Mouse (Mus musculus) gastrocnemius, adult 2 months (tissue): ENCODE data around the gene Zp3. TPM values are rescaled to one million over a fixed set of nuclear protein-coding genes. Genes with fewer than 3 reads are reported as not detected.

ENCODE experiments used
- DNase-seq: peaks from one replicate; pipeline ENCODE4 v3.0.0; 2022
- H3K27ac ChIP-seq: fragments of 200-600 bp; 2 replicates; pipeline ENCODE4 v1.8.1; 2022; ENCODE audit warnings: mild to moderate bottlenecking
- H3K4me3 ChIP-seq: fragments of 200-600 bp; 2 replicates; pipeline ENCODE4 v1.8.1; 2022; ENCODE audit warnings: mild to moderate bottlenecking, moderate library complexity
- CTCF ChIP-seq: fragments of 200-600 bp; IDR thresholded peaks from 2 replicates; pipeline ENCODE4 v1.8.1; 2022; ENCODE audit warnings: antibody characterized with exemption, mild to moderate bottlenecking, moderate library complexity
- intact Hi-C: fragments of 180-260 bp; cut with DNase I; formaldehyde crosslinking; loops from one replicate; pipeline ENCODE4 v1.15.1; 2025
- long read RNA-seq, 2 experiments: library from polyadenylated mRNA; stranded (forward); transcript quantifications; one replicate each; pipeline ENCODE4 v2.0.0; 2021
- total RNA-seq, 2 experiments: library from RNA; stranded (reverse); gene quantifications; 2 replicates each; pipeline ENCODE4 v1.2.3; 2021

The Zp3 gene
- not detected for total RNA-seq
- long read RNA-seq, experiment 1 = 0 reads
- long read RNA-seq, experiment 2 = 0 reads

DNA sequence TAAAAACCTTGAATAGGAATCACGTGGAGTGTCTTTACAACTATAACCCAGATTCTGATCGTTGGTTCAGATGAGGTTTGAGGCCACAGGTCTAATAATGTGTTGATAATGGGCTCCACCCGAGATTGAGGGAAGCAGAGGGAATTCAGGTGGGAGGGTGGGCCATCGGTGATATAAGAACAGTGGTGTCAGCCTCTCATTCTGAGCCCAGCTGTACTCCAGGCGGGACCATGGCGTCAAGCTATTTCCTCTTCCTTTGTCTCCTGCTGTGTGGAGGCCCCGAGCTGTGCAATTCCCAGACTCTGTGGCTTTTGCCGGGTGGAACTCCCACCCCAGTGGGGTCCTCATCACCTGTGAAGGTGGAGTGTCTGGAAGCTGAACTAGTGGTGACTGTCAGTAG, at the start of gene Zp3:
Zp3 (plus strand) TSS at position 196 of the 400 bp plus-strand sequence.
- Histone ChIP-seq H3K4me3 (no peak within 1 kb of the TSS), H3K27ac (no peak within 1 kb of the TSS)
- no peak for DNase-seq
- intact Hi-C loops = loop anchor here (5.0 kb wide), 1 partner anchor 47 kb away; no protein-coding TSS in a partner anchor
- no peak for TF ChIP-seq CTCF

DNA sequence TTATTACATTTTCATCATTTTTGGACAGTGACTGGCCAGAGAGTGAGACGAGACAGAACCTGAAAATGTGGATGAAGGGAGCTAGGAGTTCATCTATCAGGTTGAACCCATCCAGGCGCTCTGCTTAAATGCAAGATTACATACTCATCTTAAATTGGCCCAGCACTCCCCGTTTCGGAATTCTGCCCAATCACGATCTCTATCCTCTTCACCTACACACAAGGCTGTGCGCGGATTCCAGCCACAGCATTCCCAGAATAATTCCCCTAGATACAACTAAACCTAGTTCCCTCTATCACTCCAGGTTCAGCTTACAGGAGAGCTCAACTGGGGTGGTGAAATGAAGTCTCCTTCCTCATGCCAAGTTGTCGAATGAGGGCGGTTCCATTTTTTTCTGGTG, 48.4 kb upstream of the Zp3 start:
- peak overlapping the region; percentile 99; the same call in 1 of the 2 replicates for H3K27ac ChIP-seq
- no peak for DNase-seq
- no peak for TF ChIP-seq CTCF
- intact Hi-C loops = no loop called here
- peak overlapping the region; percentile 9 for H3K4me3 ChIP-seq

DNA sequence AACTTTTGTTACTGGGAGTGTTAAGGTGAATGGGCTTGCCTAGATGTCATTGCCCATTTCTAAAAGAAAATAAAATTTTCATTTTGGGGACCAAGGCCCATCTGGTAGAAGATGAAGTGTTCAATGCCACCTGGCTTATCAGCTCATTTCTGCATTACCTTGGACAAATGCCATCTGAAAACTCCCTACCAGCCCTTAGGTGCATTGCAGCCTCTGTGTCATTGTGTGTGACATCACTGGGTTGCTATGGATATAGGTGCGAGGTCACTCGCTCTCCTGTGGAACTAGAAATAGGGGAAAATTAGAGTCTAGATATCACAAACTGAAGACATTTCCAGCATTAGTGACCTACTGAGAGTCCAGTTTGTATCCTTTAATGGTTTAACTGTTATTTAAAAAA, 47.5 kb upstream of the Zp3 start:
- intact Hi-C loops = loop anchor here (2.0 kb wide), 1 partner anchor 16 kb away; no protein-coding TSS in a partner anchor
- no peak for DNase-seq
- H3K4me3 ChIP-seq = peak overlapping the region; percentile 99

DNA sequence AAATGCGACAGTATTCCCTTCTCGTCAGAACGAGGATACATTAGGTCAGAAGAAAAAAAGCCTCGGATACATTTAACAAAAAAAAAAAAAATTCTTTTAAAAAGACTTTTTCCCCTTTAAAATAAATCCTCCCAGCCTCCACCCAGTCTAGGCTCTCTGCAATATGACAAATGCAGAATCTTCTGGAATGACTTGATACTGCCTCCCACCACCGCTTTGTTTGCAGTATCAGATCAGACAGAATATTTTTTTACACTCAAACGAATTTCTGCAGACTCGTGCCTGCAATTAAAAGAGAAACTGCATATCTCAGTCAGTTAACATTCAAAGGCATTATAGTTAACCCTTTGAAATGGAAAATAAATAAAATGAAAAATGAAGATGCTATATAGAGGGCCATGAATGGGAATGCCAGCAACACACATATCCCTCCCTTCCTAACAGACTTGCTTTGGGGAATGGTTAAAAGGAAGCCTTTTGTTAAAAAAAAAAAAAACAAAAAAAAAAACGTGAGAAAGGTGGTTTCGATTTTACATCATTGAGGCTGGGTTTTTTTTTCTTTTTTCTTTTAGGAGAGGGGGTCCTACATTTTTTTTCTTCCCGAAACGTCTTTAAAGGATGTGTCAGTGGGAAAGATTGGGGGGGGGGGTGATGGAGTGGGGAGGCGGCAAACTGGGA, 46.5 kb upstream of the Zp3 start:
- peak overlapping the region; percentile 99 for H3K4me3 ChIP-seq
- intact Hi-C loops = loop anchor here (2.0 kb wide), 1 partner anchor 17 kb away; no protein-coding TSS in a partner anchor
- peak overlapping the region; percentile 99 for H3K27ac ChIP-seq

More for the DNA sequence above, 47.5 kb upstream of the Zp3 start:
- no peak for TF ChIP-seq CTCF
- H3K27ac ChIP-seq = peak overlapping the region; percentile 99; the same call in 1 of the 2 replicates

DNA sequence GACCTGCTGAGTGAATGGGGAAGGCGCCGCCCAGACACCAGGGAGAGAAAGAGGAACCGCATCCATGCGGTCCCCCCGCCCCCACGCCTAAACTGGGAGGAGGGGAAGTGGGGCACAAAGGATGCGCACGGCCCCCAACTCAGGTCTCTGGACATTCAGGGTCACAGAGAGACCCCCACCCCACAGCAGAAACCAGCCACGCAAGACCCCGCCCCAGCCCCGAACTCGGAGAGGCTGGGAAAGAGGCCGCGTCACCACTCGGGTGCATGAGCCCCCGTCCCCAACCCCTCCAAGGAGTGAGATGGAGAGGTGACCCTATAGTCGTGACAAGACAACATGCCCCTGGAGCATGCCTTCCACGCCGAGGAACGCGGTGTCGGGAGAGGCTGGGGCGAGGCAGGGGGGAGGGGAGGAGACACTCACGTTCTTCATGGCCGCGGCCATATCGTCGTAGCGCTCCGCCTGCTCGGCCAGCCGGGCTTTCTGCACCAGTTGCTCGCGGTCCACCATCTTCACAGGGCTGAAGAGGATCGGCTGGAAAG, 45.9 kb upstream of the Zp3 start:
- Histone ChIP-seq H3K4me3 (peak overlapping the region; percentile 99), H3K27ac (peak overlapping the region; percentile 99)
- DNase-seq = peak; percentile 72
- TF ChIP-seq CTCF = no peak
- intact Hi-C loops = loop anchor here (2.0 kb wide), 2 partner anchors 17 to 29 kb away; no protein-coding TSS in a partner anchor

More for the DNA sequence above, 46.5 kb upstream of the Zp3 start:
- DNase-seq = no peak
- TF ChIP-seq CTCF = no peak

DNA sequence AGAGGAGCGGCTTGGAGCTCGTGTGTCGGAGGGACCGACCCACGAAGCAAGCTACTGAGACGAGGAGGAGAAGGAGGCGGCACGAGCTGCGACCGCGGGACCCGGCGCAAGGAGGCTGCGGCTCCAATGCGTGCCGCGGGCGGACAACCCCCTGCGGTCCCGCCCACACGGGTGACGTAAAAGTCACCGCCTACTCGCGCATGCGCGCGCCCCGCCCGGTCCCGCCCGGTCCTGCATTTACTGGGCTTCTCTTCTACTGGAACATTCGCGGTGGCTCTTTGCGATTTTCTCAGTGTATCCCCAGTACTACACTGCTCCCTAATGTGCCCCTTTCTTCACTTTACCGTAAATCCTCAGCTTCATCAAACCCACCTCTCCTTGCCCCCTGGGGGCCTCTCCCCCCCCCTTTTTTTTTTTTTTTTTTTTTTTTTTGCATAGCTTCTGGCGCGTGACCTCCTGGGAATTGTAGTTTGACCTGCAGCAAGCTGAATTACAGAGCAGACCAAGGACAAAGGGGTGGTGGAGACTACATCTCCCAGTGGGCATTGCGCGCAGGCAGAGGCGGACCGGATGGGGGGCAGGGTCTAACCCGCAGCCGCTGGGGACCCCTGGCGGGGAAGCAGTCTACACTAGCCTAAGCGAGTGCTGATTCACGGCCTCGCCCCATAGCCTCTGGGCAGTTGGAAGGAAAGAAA, 45.3 kb upstream of the Zp3 start, which contains the start of gene Ywhag:
Ywhag (minus strand) TSS at position 136 of the 695 bp plus-strand sequence.
- intact Hi-C loops = loop anchor here (1.0 to 2.0 kb wide), 2 partner anchors 28 to 30 kb away; no protein-coding TSS in a partner anchor
- Histone ChIP-seq H3K27ac (peak within 1 kb of the TSS; percentile 99), H3K4me3 (peak within 1 kb of the TSS; percentile 99)
- peak; percentile 99 for DNase-seq
- peak; percentile 86 for TF ChIP-seq CTCF

DNA sequence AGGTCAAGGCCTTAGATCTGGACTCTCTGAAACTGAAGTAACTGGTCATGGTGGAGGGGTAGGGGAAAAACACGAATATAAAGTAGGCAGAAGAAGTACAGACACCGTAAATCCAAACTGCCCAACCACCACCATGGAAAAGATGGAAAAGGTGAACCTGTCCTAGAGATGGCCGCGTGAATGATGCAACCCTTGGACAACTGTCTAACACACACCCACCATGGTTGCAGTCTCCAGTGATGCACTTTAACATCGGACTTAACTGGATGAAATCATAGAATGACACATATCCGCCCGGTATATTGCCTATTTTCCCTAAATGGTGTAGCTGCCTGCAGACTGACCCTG, 44.7 kb upstream of the Zp3 start:
- DNase-seq = no peak
- TF ChIP-seq CTCF = no peak
- intact Hi-C loops = loop anchor here (1.0 to 2.0 kb wide), 2 partner anchors 28 to 31 kb away; no protein-coding TSS in a partner anchor
- Histone ChIP-seq H3K4me3 (peak overlapping the region; percentile 99), H3K27ac (peak overlapping the region; percentile 99)

DNA sequence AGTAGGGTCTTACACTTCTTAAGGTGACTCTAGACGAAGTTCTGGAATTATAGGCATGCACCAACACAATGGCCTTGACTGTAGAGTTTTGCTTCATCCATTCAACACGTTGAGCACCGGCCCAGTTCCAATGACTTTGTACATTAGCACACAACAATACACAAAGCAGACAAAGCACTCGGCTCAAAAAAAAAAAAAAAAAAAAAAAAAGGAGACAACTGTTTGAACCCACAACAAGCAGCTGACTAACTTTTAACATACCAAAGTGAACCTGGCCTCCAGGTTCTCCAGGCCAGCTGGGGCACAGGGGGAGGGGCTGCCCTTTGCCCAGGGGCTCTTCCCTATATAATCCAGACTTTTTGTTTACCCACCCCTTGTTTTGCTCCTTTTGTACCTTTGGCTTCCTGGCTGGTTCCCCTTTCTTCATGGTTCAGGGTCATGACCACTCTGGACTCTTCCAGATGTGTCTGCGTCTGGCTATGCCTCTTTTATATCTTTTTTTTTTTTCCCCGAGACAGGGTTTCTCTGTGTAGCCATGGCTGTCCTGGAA, 44.2 kb upstream of the Zp3 start:
- peak overlapping the region; percentile 99 for H3K27ac ChIP-seq
- no peak for DNase-seq
- no peak for TF ChIP-seq CTCF
- intact Hi-C loops = loop anchor here (1.0 to 2.0 kb wide), 2 partner anchors 27 to 31 kb away; no protein-coding TSS in a partner anchor
- no peak overlapping the region; the same call in 1 of the 2 replicates for H3K4me3 ChIP-seq

DNA sequence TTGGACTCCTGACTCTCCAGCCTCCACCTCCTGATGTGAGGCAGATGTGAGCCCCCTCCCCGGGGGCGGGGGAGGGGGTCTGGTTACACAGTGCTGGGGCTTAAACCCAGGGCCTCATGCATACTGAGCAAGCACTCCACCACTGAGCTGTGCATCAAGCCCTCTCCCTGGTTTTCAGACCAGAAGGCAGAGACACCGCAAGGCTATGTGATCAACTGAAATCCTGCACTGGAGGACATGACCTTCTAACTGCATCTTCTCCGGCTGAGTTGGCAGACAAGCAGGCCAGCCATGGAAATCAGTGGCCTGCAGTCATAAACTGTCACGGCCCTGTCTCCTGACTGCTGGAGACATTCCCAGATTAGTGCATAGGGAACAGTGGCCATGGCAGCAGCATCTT, 39.3 kb upstream of the Zp3 start:
- intact Hi-C loops = no loop called here
- Histone ChIP-seq H3K27ac (peak overlapping the region; percentile 75), H3K4me3 (no peak overlapping the region)
- TF ChIP-seq CTCF = no peak
- DNase-seq = no peak

DNA sequence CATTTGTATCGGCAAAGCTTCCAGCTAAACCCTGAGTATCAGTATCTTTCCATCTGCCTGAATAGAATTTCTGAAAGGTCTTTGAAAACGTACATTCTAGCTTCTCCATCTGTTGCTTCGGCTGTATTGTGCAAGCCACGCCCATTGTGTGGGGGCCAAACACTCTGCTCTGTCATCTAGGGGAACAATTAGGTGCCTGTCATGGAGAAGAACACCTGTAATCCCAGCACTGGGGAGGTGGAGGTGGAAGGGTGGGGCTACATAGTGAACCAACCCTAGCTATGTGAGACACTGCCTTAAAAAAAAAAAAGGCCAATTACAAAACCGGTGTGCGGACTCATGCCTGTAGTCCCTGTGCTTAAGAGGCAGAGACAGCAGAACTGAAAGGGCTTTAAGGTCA, 37.2 kb upstream of the Zp3 start:
- intact Hi-C loops = no loop called here
- TF ChIP-seq CTCF = no peak
- no peak overlapping the region for H3K4me3 ChIP-seq
- H3K27ac ChIP-seq = no peak overlapping the region
- DNase-seq = no peak

DNA sequence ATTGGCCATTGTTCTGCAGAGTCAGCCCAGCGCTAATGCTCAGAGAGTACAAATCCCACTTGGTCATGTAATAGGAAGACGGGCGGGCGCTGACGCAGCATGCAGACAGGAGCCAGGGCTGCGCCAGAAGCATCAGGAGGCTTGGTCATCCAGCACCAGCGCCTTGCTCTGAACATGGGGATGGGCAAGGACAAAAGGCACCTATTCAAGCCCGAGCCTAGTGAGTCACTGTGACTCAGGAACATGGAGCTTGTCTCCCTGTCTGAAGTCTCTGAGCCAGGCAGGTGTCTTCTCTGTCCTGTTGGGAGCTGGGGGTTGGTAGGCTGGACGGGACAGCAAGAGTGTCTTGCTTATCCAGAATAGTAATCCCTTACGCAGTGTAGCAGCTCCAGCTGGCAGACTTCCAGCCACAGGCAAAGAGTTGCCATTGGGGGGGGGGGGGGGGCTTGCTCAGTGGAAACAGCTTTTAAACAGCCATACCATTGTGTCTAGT, 33.9 kb upstream of the Zp3 start:
- DNase-seq = peak; percentile 68
- H3K4me3 ChIP-seq = no peak overlapping the region; the same call in 1 of the 2 replicates
- H3K27ac ChIP-seq = no peak overlapping the region
- intact Hi-C loops = no loop called here
- no peak for TF ChIP-seq CTCF

DNA sequence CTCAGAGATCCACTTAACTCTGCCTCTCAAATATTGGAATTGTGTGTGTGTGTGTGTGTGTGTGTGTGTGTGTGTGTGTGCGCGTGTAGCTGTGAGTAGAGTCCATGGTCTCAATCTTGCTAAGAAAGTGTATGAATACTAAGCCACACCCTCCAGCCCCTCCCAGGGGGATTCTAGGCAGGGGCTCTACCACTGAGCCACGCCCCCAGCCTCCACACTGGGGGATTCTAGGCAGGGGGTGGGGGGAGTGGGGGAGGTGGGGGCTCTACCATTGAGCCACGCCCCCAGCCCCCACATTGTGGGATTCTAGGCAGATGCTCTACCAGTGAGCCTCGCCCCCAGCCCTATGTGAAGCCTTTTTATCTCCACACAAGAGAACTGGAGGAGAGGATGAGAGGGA, 33.3 kb upstream of the Zp3 start:
- no peak overlapping the region for H3K27ac ChIP-seq
- no peak overlapping the region for H3K4me3 ChIP-seq
- no peak for TF ChIP-seq CTCF
- intact Hi-C loops = no loop called here
- no peak for DNase-seq
